Mouse (Mus musculus) ES-E14 (cell line): ENCODE data around the gene Olfr1457.

Experiments
- HCFC1 ChIP-seq: IDR thresholded peaks from 2 replicates; pipeline ENCODE4 v1.6.1; 2012; ENCODE audit warnings: low read length, inconsistent platforms, borderline replicate concordance; ENCODE audit not compliant: insufficient read depth
- MAFK ChIP-seq: IDR thresholded peaks from 2 replicates; pipeline ENCODE4 v1.6.1; 2014; ENCODE audit warnings: mild to moderate bottlenecking, low read depth, low read length, inconsistent platforms; ENCODE audit not compliant: insufficient read depth

DNA sequence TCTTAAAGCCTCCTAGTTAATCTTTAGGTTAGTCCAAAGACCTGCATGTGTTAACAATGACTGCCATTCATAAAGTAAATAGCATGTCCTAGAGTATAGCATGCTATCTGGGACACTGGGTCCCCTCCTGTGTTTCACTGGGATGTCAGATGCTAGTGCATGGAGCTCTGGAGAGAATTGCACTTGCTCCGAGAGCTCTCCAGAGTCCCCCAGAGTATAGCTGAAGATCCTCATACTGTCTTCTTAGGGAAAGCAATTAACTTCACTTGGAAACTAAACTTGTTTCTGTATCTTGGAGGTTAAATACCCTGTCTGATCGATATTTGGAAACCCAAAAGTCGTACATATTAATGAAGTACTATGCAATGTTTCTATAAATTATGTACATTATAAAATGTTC lies 9.0 kb upstream of the Olfr1457 start, which contains the start of gene Olfr1458:
- TF ChIP-seq MAFK (no peak), HCFC1 (no peak)
